Mouse (Mus musculus) cerebellum, adult 2 months (tissue): ENCODE results near the gene Cers6.

Experiments used
- CTCF ChIP-seq: fragments of 200-500 bp; IDR thresholded peaks from 2 replicates; pipeline ENCODE4 v1.5.1; 2011; ENCODE audit warnings: low read depth, mild to moderate bottlenecking, control low read depth, low read length, moderate library complexity, borderline replicate concordance; ENCODE audit not compliant: insufficient read depth
- POLR2A ChIP-seq: fragments of 200-500 bp; IDR thresholded peaks from 2 replicates; pipeline ENCODE4 v1.6.1; 2011; ENCODE audit warnings: low read length, control low read depth, borderline replicate concordance; ENCODE audit not compliant: insufficient read depth

DNA sequence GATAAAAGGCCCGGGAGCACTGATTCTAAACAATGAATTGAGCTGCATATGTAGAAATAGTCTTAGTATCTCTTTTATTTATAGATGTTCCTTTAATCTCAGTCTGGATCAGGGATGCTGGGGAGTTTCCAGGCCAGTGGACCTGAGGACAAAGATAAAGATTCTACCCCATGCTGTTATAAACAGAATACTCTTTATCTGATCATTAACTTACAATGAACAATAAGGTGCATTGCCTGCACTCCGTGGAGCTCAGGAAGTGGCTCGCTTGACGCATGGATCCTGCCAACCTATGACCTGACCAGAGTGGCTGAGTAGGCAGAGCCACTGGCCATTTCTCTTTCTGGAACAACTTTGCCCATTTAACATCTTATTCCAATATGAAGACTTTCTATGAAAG lies 279.6 kb downstream of the Cers6 start:
- no peak for TF ChIP-seq POLR2A
- TF ChIP-seq CTCF = no peak
